Mouse (Mus musculus) stomach, embryonic 16.5 days (tissue): ENCODE results near the gene Nwd1. TPM values are rescaled to one million over a fixed set of nuclear protein-coding genes. Genes with fewer than 3 reads are reported as not detected.
A peak's percentile ranks its signal among the peaks of the same experiment; 100 is the strongest.
"Not testable (repeated sequence)": the region's sequence is repeated elsewhere in the genome, so short reads cannot be mapped to it uniquely, and the experiment has no call there.

ENCODE experiments used
- ATAC-seq: fragments of 200-750 bp; cut with Nextera tagmentation; 2 replicates; pipeline ENCODE4 v1.8.0; 2017; ENCODE audit warnings: moderate number of reproducible peaks, moderate TSS enrichment; ENCODE audit not compliant: insufficient read depth, low FRiP score
- H3K27ac ChIP-seq: fragments of 300-500 bp; sonication (generic); 2 replicates; pipeline ENCODE4 v1.5.1; 2014; ENCODE audit warnings: low read length
- H3K27me3 ChIP-seq: fragments of 300-500 bp; sonication (generic); 2 replicates; pipeline ENCODE4 v1.6.1; 2014; ENCODE audit warnings: low read length, control low read depth, mixed read lengths; ENCODE audit not compliant: control insufficient read depth, insufficient read depth
- H3K36me3 ChIP-seq: fragments of 300-500 bp; sonication (generic); 2 replicates; pipeline ENCODE4 v1.6.1; 2014; ENCODE audit warnings: low read length; ENCODE audit not compliant: control insufficient read depth, insufficient read depth
- H3K4me1 ChIP-seq: fragments of 300-500 bp; sonication (generic); 2 replicates; pipeline ENCODE4 v1.6.1; 2014; ENCODE audit warnings: low read length, control low read depth, mixed read lengths; ENCODE audit not compliant: control insufficient read depth, insufficient read depth
- H3K4me2 ChIP-seq: fragments of 300-500 bp; sonication (generic); 2 replicates; pipeline ENCODE4 v1.6.1; 2014; ENCODE audit warnings: low read depth, low read length, mixed read lengths
- H3K4me3 ChIP-seq: fragments of 300-500 bp; sonication (generic); replicated peaks from 2 replicates; pipeline ENCODE4 v1.5.1; 2014; ENCODE audit warnings: mild to moderate bottlenecking, low read length
- H3K9ac ChIP-seq: fragments of 300-500 bp; sonication (generic); 2 replicates; pipeline ENCODE4 v1.6.1; 2014; ENCODE audit warnings: low read length
- H3K9me3 ChIP-seq: fragments of 300-500 bp; sonication (generic); replicated peaks from 2 replicates; pipeline ENCODE4 v1.6.1; 2016; ENCODE audit warnings: low read length, control low read depth; ENCODE audit not compliant: control insufficient read depth
- WGBS: fragments of 180-500 bp; shearing (Covaris S2); extraction: QIAGEN DNeasy Blood & Tissue Kit; methylation state at CpG from one replicate; pipeline ENCODE4 v1.1.7; 2014; 5-methylcytosine and 5-hydroxymethylcytosine counted together
- polyA plus RNA-seq: library from polyadenylated mRNA; unstranded; fragments of >200 nt; fragmentation: Nextera tagmentation; extraction: Ambion mirVana; gene quantifications from 2 replicates; pipeline ENCODE4 v1.2.1, GENCODE M21; 2015

Gene Nwd1
- polyA plus RNA-seq, 1 experiment from 2014 or later = 0.09 TPM

DNA sequence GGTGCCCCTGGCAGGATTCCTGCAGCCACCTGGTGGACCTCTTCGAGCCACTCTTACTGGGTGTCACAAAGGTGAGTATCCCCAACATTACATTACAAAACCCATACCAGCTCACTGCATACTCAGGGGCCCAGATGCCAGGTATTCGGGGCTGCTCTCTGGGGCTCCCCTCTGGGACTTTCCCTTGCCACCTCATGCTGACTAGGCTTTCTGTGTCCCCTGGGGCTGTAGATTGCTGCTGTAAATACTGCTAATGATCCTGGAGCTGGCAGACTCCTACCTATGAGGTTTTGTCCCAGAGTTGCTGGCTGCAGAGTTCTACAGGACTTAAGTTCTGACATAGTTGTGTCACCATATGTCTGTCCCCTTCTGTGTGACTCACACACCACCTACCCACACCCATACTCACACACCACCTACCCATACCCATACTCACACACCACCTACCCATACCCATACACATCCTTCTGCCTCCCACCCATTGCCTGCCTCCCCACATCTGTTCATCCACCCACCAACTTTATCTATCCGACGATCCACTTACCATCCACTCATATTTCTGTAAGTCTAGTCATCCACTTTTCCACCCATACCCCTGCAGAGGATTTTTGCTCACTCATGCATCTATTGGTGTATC, 35.7 kb downstream of the Nwd1 start:
- H3K4me1 ChIP-seq = 0 out of 2 replicates have a peak, but pooled peaks cover 3% of the 10 kb centered on the region
- H3K4me2 ChIP-seq = no peak overlapping the region
- no peaks in the 10 kb centered on the region for H3K27me3 ChIP-seq
- no peaks in the 10 kb centered on the region for H3K9me3 ChIP-seq
- WGBS = 83% methylated on average over 4 of the region's 4 CpGs
- H3K9ac ChIP-seq = no peak overlapping the region
- no peak overlapping the region for H3K27ac ChIP-seq
- peak; percentile 25; the same call in 1 of the 2 replicates for ATAC-seq
- no peaks in the 10 kb centered on the region for H3K36me3 ChIP-seq
- no peak overlapping the region for H3K4me3 ChIP-seq

DNA sequence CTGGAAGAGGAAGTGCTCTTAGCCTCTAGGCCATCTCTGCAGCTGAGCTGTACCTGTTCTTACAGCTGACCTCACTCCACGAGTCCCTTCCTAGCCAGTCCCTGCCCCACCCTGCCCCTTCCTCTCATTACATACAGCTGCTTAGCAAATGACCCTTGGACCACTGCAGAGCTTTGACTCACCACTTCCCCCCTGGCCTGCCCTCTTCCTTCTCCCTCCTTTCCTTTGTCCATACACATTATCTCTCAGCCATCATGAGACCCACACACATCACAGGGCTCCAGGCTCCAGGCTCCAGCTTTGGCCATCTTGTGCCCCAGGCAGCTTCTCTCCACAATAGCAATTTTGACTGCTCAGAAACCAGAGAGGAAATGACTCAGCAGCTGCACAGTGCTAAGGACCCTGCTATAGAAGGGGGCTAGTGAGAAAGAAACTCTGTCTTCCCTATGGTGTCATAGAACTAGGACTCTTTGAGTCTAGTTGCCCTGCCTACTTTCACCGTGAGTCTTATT, 36.6 kb downstream of the Nwd1 start:
- no peak overlapping the region for H3K4me3 ChIP-seq
- H3K9ac ChIP-seq = no peak overlapping the region
- 48% methylated on average over 2 of the region's 2 CpGs for WGBS
- H3K27ac ChIP-seq = no peak overlapping the region
- H3K4me2 ChIP-seq = no peak overlapping the region
- no peaks in the 10 kb centered on the region for H3K36me3 ChIP-seq
- H3K4me1 ChIP-seq = 0 out of 2 replicates have a peak, but pooled peaks cover 3% of the 10 kb centered on the region
- no peaks in the 10 kb centered on the region for H3K9me3 ChIP-seq
- ATAC-seq = no peak
- H3K27me3 ChIP-seq = no peaks in the 10 kb centered on the region

DNA sequence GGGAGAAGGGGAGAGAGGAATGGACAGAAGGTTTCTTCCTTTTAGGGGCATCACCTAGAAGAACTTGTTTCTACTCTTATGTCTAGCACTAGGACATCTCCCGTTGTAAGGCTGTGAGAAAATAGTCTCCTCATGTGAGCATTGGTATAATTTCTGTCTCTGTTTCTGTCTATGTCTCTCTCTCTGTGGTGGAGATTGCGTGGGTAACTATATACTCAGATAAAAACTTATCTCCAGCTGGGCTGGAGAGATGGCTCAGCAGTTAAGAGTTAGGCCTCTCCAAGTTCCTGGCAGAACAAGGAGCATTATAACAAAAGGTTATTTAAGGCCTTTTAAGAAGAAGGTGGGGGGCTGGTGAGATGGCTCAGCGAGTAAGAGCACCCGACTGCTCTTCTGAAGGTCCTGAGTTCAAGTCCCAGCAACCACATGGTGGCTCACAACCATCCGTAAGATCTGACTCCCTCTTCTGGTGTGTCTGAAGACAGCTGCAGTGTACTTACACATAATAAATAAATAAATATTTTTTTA, 37.1 kb downstream of the Nwd1 start:
- ATAC-seq, H3K4me1 ChIP-seq, H3K36me3 ChIP-seq, H3K4me3 ChIP-seq, H3K9ac ChIP-seq, H3K4me2 ChIP-seq, H3K9me3 ChIP-seq, H3K27ac ChIP-seq, H3K27me3 ChIP-seq: not testable (repeated sequence)
- WGBS = 90% methylated on average over 5 of the region's 5 CpGs

DNA sequence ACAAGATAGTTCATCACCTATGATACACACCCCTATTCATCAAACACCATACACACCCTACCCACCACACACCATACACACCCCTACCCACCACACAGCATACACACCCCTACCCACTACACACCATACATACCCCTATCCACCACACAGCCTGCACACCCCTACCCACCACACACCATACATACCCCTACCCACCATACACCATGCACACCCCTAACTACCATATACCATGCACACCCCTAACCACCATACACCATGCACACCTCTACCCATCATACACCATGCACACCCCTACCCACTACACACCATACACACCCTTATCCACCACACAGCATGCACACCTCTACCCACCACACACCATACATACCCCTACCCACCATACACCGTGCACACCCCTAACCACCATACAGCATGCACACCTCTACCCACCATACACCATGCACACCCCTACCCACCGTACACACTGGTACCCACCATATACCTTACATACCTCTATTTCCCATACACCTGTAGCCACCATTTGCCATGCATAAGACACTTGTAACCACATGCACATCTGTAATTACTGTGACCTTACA, 51.9 kb downstream of the Nwd1 start:
- H3K36me3 ChIP-seq = no peaks in the 10 kb centered on the region
- H3K4me3 ChIP-seq = no peak overlapping the region
- no peaks in the 10 kb centered on the region for H3K4me1 ChIP-seq
- no peak overlapping the region for H3K9ac ChIP-seq
- no peak overlapping the region for H3K4me2 ChIP-seq
- no peak for ATAC-seq
- no peak overlapping the region for H3K27ac ChIP-seq
- H3K9me3 ChIP-seq = no peaks in the 10 kb centered on the region
- 96% methylated on average over 2 of the region's 2 CpGs for WGBS
- no peaks in the 10 kb centered on the region for H3K27me3 ChIP-seq

DNA sequence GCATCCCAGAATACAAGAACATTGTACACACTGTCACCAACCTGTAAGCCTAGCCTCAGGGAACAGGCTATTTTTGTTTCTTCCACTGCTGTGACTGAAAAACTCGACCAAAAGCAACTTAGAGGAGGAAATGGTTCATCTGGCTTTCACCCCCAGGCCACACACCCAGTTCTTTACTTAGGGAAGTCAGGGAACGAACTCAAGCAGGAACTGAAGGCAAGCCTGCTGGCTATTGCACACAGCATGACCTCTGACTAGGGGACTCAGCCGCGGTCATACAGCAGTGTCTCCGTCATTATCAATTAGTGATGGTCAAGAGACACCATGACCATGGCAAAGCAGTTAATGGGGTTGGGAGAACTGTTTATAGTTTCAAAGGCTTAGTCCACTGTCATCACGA, 66.1 kb downstream of the Nwd1 start:
- Histone ChIP-seq H3K4me2 (no peak overlapping the region), H3K4me3 (no peak overlapping the region), H3K36me3 (no peaks in the 10 kb centered on the region), H3K4me1 (no peaks in the 10 kb centered on the region), H3K9me3 (no peaks in the 10 kb centered on the region), H3K9ac (no peak overlapping the region), H3K27me3 (no peaks in the 10 kb centered on the region), H3K27ac (no peak overlapping the region)
- WGBS = 59% methylated on average over 6 of the region's 6 CpGs
- no peak for ATAC-seq

DNA sequence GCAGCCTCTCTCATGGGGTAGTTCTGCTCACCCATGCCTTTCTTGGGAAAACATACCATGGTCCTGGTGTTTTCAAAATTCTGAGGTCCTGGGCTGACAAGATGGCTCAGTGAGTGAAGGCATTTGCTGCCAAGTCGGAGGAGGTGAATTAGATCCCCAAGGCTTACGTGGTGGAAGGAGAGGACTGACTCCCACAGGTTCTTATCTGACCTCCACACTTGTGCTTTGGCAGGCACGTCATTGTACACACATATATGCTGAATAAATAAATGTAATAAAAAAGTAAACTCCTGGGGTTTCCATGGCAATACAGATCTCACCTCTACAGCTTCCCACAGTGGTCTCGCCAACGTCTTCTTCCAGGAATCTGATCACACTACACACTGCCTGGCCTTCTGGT, 70.1 kb downstream of the Nwd1 start:
- Histone ChIP-seq H3K4me2 (no peak overlapping the region), H3K27me3 (no peaks in the 10 kb centered on the region), H3K27ac (no peak overlapping the region), H3K9me3 (no peaks in the 10 kb centered on the region), H3K36me3 (no peaks in the 10 kb centered on the region), H3K9ac (no peak overlapping the region), H3K4me1 (no peaks in the 10 kb centered on the region), H3K4me3 (no peak overlapping the region)
- ATAC-seq = 0 out of 2 replicates have a peak, but pooled peaks have one; percentile 17
- 60% methylated on average over 5 of the region's 5 CpGs for WGBS

DNA sequence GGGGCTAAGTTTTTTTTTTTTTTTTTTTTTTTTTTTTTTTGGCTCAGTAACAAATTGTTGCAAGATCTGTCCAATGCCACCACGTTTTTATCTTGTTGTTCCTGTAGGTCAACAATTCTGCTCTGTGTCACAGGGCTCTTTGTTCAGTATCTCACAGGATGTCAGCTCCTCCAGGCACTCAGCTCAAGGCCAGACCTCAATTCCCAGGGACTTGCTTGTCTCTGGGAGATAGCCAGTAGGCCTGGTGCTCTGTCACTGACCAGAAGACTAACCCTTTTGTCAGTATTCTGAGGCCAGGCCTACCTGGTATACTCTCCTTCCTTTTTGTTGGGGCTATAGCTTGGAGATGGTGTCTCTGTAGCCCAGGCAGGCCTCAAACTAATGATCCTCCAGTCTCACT, 74.0 kb downstream of the Nwd1 start:
- H3K27me3 ChIP-seq = no peaks in the 10 kb centered on the region
- no peak overlapping the region for H3K27ac ChIP-seq
- H3K9ac ChIP-seq = no peak overlapping the region
- no peak overlapping the region for H3K4me2 ChIP-seq
- WGBS = 26% methylated on average over 1 of the region's 1 CpGs
- H3K36me3 ChIP-seq = 0 out of 2 replicates have a peak, but pooled peaks cover 5% of the 10 kb centered on the region
- ATAC-seq = no peak
- no peaks in the 10 kb centered on the region for H3K9me3 ChIP-seq
- H3K4me3 ChIP-seq = no peak overlapping the region
- peaks cover 7% of the 10 kb centered on the region; the same call in 1 of the 2 replicates for H3K4me1 ChIP-seq

DNA sequence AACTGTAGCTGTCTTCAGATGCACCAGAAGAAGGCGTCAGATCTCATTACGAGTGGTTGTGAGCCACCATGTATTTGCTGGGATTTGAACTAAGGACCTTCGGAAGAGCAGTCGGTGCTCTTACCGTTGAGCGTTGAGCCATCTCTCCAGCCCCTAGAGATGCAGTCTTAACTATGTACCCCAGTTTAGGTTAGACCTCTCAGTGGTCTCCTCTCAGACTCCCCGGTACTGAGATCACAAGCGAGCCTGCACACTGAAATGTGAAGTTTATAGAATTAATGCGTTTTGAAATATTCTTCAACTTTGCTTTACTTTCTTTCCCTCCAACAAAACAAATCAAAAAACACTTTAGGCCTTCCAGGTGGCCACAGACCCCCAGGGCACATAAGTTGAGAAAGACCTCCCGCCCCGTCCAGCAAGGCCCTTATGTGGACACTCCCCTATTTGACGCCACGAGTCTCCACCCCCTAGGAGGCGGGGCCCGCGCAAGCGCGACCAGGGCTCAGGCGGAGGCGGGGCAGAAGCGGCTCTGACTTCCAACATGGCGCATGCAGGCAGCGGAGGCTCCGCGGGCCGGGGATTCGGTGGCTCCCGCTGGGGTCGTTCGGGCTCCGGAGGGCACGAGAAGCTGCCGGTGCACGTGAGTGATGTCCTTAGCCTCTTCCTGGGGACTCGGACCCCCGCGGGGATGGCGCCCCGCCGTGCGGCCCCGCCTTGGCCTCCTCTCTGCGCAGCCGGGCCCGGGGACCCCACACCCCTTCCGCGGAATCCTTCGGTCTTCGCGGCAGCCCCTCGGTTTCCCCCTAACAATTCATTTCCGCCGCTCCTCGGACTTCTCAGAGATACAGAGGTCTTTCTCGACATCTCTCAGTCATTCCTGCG, 76.5 kb downstream of the Nwd1 start, which contains the start of gene Sin3b:
Gene Sin3b, plus strand, starts transcription at position 517 of the 882 bp plus-strand sequence.
- H3K27ac ChIP-seq = 0 out of 2 replicates have a peak within 1 kb of the TSS, but pooled peaks have one; percentile 22
- WGBS = 14% methylated on average over 54 of the region's 56 CpGs

More for the DNA sequence above, 76.5 kb downstream of the Nwd1 start, which contains the start of gene Sin3b:
- Histone ChIP-seq H3K9me3 (no peaks in the 10 kb centered on the region), H3K4me1 (peaks cover 7% of the 10 kb centered on the region; the same call in 1 of the 2 replicates), H3K36me3 (peaks cover 27% of the 10 kb centered on the region; the same call in 1 of the 2 replicates), H3K4me3 (peak within 1 kb of the TSS; percentile 95), H3K9ac (peak within 1 kb of the TSS; percentile 97), H3K27me3 (no peaks in the 10 kb centered on the region), H3K4me2 (peak within 1 kb of the TSS; percentile 93)
- peak; percentile 98 for ATAC-seq
